Mouse (Mus musculus) lung, postnatal 0 days (tissue): ENCODE measurements around the gene Snrpd2.

ENCODE experiments used
- CTCF ChIP-seq: IDR thresholded peaks from 2 replicates; pipeline ENCODE4 v1.5.1; 2016; ENCODE audit warnings: antibody characterized with exemption, mild to moderate bottlenecking
- EP300 ChIP-seq: IDR thresholded peaks from 2 replicates; pipeline ENCODE4 v1.6.1; 2016; ENCODE audit warnings: antibody characterized with exemption, mild to moderate bottlenecking, control low read depth

GRCm38 (mm10) chr7:19149626-19150025 lies at the start of gene Snrpd2:
- 0 out of 2 replicates have a peak, but pooled peaks have one; percentile 6 for TF ChIP-seq EP300
- TF ChIP-seq CTCF: no peak
